Mouse (Mus musculus) kidney, embryonic 15.5 days (tissue): ENCODE results near the gene Igfbp7. TPM values are rescaled to one million over a fixed set of nuclear protein-coding genes. Genes with fewer than 3 reads are reported as not detected.

Experiments used
- ATAC-seq: fragments of 200-750 bp; cut with Nextera tagmentation; replicated peaks from 2 replicates; pipeline ENCODE4 v1.8.0; 2017; ENCODE audit warnings: moderate TSS enrichment; ENCODE audit not compliant: low FRiP score
- H3K27ac ChIP-seq: fragments of 300-500 bp; sonication (generic); 2 replicates; pipeline ENCODE4 v1.5.1; 2015; ENCODE audit warnings: mild to moderate bottlenecking, inconsistent platforms
- H3K27me3 ChIP-seq: fragments of 300-500 bp; sonication (generic); 2 replicates; pipeline ENCODE4 v1.6.1; 2015; ENCODE audit warnings: inconsistent platforms
- H3K36me3 ChIP-seq: fragments of 300-500 bp; sonication (generic); 2 replicates; pipeline ENCODE4 v1.6.1; 2015; ENCODE audit warnings: inconsistent platforms
- H3K4me1 ChIP-seq: fragments of 300-500 bp; sonication (generic); 2 replicates; pipeline ENCODE4 v1.6.1; 2015; ENCODE audit warnings: inconsistent platforms
- H3K4me2 ChIP-seq: fragments of 300-500 bp; sonication (generic); 2 replicates; pipeline ENCODE4 v1.6.1; 2015; ENCODE audit warnings: moderate library complexity, mild to moderate bottlenecking, inconsistent platforms
- H3K4me3 ChIP-seq: fragments of 300-500 bp; sonication (generic); replicated peaks from 2 replicates; pipeline ENCODE4 v1.5.1; 2015; ENCODE audit warnings: mild to moderate bottlenecking, inconsistent platforms
- H3K9ac ChIP-seq: fragments of 300-500 bp; sonication (generic); 2 replicates; pipeline ENCODE4 v1.6.1; 2015; ENCODE audit warnings: mild to moderate bottlenecking, inconsistent platforms
- H3K9me3 ChIP-seq: fragments of 300-500 bp; sonication (generic); replicated peaks from 2 replicates; pipeline ENCODE4 v1.6.1; 2016; ENCODE audit warnings: inconsistent platforms
- WGBS: fragments of 180-500 bp; shearing (Covaris S2); methylation state at CpG from one replicate; pipeline ENCODE4 v1.1.7; 2015; ENCODE audit warnings: mixed read lengths; 5-methylcytosine and 5-hydroxymethylcytosine counted together
- polyA plus RNA-seq: library from polyadenylated mRNA; unstranded; fragments of >200 nt; fragmentation: Nextera tagmentation; extraction: Ambion mirVana; gene quantifications from 2 replicates; pipeline ENCODE4 v1.2.1, GENCODE M21; 2015

Gene Igfbp7
- polyA plus RNA-seq, 1 experiment from 2014 or later, result 343 TPM

DNA sequence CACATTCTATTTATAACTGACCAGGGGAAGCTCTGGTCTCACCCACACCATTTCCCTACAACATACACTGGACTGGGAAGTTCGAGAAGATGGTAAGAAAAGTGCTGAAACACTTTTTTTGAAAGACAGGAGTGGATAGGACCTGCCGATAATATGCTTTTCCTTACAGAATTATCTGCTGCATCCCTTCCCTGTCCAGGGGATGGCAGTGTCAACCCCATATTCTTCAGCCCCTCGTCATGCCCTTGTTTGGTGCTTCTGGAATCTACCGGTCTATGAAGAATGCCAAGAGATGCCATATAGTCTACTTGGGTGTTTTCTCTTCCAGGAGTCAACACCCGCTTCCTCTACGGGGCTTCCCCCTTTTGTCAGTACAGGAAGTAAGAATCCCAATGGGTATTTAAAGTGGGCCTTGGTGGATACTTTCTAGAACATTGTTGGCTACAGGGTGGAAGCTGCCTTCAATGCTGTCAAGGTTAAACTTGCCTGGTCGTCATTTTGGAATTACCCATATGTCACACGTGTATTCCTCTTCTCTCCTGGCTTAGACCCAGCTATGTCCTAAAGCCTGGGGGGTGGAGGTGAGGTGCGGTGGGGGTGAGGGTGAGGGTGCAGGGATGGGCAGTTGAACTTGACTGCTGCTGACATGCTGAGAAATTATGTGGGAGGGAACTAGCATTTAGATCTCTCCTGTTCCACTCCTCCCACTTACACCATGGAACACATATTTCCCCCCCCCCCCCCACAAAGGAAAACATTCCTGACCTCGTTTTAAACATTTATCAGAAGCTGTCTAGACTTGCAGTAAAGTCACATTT is 21.0 kb downstream of the Igfbp7 start:
- Histone ChIP-seq H3K9ac (no peak overlapping the region), H3K9me3 (no peaks in the 10 kb centered on the region), H3K4me2 (no peak overlapping the region), H3K27ac (peak overlapping the region; percentile 93), H3K4me3 (no peak overlapping the region), H3K4me1 (peaks cover 71% of the 10 kb centered on the region), H3K27me3 (no peaks in the 10 kb centered on the region), H3K36me3 (no peaks in the 10 kb centered on the region)
- ATAC-seq, result peak; percentile 30; the same call in 1 of the 2 replicates
- WGBS, result 54% methylated on average over 10 of the region's 10 CpGs

DNA sequence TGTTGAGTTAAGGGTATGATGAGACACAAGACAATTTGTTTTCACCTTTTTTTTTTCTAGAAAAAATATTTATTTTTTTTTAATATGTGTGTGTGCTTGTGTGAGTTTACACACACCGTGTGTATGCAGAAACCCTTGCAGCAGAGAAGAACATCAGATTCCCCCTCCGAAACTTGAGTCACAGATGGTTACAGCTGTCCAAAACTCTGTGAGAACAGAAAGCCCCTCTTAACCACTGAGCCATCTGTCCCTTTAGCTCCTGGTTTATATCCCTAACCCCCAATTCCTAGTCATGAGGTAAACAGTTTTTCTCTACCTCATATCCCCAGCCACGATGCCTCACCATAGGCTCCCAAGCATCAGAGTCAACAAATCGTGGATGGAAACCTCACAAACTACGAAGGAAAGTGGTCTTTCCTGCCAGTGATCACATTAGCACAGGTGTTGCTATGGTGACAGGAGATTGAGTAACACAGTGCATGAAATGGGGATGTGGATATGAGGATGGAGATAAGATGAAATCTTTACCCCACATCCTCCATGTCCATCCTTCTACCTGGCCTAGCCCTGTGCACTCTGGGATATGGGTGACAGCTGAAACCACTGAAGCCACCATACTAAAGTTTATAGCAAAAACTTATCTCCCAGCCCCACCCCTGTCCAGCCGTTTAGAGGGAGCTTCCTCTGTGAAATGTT is 21.8 kb downstream of the Igfbp7 start:
- no peak overlapping the region for H3K4me3 ChIP-seq
- no peak overlapping the region for H3K4me2 ChIP-seq
- WGBS, result 76% methylated on average over 6 of the region's 6 CpGs
- no peaks in the 10 kb centered on the region for H3K9me3 ChIP-seq
- H3K36me3 ChIP-seq, result no peaks in the 10 kb centered on the region
- no peak for ATAC-seq
- no peak overlapping the region for H3K9ac ChIP-seq
- H3K4me1 ChIP-seq, result peaks cover 75% of the 10 kb centered on the region
- peak overlapping the region; percentile 93 for H3K27ac ChIP-seq
- no peaks in the 10 kb centered on the region for H3K27me3 ChIP-seq

DNA sequence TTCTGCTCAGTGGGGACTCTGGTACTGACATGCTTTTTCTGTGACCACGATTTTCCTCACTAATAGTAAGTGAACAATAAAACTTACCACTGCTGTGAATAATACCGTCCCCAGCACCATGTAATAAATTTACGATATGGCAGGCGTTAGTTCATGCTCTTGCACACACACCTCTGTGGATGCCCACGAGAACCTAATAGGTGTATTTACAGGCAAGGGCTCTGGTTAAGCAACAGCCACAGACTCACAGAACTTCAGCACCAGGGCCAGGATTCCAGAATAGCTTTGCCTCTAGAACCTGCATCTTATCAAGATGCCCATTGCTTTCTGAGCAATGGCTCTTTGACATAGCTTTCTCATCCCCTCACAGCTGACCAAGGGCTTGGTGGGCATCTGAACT is 22.6 kb downstream of the Igfbp7 start:
- H3K4me3 ChIP-seq, result no peak overlapping the region
- peaks cover 80% of the 10 kb centered on the region for H3K4me1 ChIP-seq
- H3K27me3 ChIP-seq, result no peaks in the 10 kb centered on the region
- no peak for ATAC-seq
- H3K27ac ChIP-seq, result peak overlapping the region; percentile 93
- WGBS, result 70% methylated on average over 5 of the region's 5 CpGs
- H3K9me3 ChIP-seq, result no peaks in the 10 kb centered on the region
- no peaks in the 10 kb centered on the region for H3K36me3 ChIP-seq
- peak overlapping the region; percentile 23; the same call in 1 of the 2 replicates for H3K4me2 ChIP-seq
- no peak overlapping the region for H3K9ac ChIP-seq

DNA sequence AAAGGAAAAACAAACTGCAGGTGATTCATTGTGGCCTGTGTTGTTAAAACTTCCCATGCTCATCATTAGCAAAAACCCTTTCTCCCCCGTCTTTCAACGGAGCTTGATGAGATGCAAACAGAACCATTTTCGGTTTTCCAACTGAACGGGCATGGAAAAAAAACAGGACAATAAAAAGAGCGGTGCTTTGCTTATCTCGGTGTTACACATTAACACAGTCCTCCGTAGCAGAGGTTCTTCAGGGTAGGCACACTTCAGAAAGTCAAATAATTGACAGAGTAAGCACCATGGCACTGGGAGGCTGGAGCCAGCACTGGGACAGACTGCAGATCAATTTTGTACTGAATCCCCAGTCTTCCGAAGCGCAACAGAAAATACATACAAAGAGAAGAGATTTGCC is 23.1 kb downstream of the Igfbp7 start:
- Histone ChIP-seq H3K27me3 (no peaks in the 10 kb centered on the region), H3K27ac (peak overlapping the region; percentile 93), H3K4me2 (peak overlapping the region; percentile 32), H3K9me3 (no peaks in the 10 kb centered on the region), H3K4me3 (no peak overlapping the region), H3K4me1 (peaks cover 84% of the 10 kb centered on the region), H3K36me3 (no peaks in the 10 kb centered on the region), H3K9ac (no peak overlapping the region)
- ATAC-seq, result peak; percentile 66
- WGBS, result 53% methylated on average over 9 of the region's 9 CpGs

DNA sequence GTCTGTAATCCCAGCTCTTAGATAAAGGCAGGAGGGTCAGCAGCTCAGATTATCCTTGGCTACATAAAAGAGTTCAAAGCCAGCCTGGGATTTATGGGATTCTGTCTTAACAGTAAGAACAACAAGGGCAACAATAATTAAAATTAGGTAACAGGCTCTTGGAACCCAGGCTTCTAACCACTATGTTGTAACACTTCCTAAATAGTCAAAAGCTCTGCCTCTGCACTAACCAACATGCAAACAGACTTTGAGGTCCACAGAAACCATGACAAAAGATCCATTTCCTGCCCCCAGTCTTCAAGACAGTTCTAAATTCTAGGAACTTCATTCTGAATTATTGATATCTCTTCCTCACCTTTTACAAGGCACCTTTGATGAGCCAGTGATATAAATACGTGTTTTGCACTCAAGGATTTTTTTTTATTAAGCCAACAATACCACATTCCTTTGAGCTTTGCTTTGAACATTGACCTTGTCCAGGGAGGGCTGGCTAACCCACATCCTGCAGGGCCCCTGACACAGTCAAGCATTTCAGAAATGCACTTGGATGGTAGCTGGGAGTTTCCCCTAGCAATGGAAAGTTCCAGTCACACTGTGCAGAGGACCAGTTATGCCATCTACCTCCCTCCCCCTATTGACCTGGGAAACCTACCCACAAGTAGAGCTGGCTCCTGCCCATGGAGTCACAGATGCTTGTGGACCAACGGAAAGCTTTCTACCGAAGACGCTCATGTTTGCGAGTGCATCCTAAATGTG is 23.9 kb downstream of the Igfbp7 start:
- Histone ChIP-seq H3K36me3 (no peaks in the 10 kb centered on the region), H3K27me3 (no peaks in the 10 kb centered on the region), H3K4me2 (peak overlapping the region; percentile 32), H3K4me3 (no peak overlapping the region), H3K4me1 (peaks cover 89% of the 10 kb centered on the region), H3K9me3 (no peaks in the 10 kb centered on the region), H3K27ac (peak overlapping the region; percentile 93), H3K9ac (no peak overlapping the region)
- ATAC-seq, result peak; percentile 77
- 78% methylated on average over 5 of the region's 5 CpGs for WGBS

DNA sequence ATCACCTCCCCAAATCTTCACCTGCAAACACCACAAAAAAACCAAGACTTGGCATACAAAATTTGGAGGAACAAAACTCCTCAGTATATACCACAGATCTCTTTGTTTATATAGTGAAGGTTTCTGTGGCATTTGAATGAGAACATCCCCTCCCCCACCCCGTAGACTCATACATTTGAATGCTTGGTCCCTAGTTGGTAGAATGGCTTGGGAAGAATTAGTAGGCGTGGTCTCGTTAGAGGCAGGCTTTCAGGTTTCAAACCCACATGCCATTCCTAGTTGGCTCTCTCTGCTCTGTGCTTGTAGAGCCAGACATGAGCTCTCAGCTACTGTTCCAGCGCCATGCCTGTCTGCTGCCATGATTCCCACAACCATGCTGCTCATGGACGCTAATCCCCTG is 26.2 kb downstream of the Igfbp7 start:
- Histone ChIP-seq H3K36me3 (no peaks in the 10 kb centered on the region), H3K9me3 (no peaks in the 10 kb centered on the region), H3K4me1 (peaks cover 68% of the 10 kb centered on the region), H3K4me3 (no peak overlapping the region), H3K9ac (no peak overlapping the region), H3K27ac (peak overlapping the region; percentile 74; the same call in 1 of the 2 replicates), H3K27me3 (no peaks in the 10 kb centered on the region), H3K4me2 (no peak overlapping the region)
- 85% methylated on average over 5 of the region's 5 CpGs for WGBS
- no peak for ATAC-seq

DNA sequence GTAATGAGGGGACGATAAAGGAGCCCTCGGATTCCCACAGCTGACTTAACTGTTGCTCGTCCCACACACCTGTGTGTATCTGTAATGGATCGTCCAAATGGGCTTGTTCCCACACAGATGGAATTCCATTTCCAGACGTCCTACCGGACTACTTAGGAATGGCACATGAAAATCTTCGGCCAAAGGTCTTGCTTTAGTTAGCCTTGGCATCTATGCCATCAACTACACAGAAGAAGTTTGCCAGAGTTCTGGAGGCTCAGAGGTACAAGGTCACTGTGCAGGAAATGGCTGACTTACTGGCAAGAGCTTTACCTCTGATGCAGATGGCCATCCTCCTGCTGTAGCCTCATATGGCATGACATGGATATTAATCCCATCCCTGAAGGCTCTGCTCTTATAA is 26.6 kb downstream of the Igfbp7 start:
- H3K4me2 ChIP-seq, result no peak overlapping the region
- no peak for ATAC-seq
- no peaks in the 10 kb centered on the region for H3K9me3 ChIP-seq
- H3K4me1 ChIP-seq, result peaks cover 64% of the 10 kb centered on the region
- no peak overlapping the region for H3K9ac ChIP-seq
- H3K27me3 ChIP-seq, result no peaks in the 10 kb centered on the region
- H3K4me3 ChIP-seq, result no peak overlapping the region
- 78% methylated on average over 7 of the region's 7 CpGs for WGBS
- no peaks in the 10 kb centered on the region for H3K36me3 ChIP-seq
- peak overlapping the region; percentile 74 for H3K27ac ChIP-seq

DNA sequence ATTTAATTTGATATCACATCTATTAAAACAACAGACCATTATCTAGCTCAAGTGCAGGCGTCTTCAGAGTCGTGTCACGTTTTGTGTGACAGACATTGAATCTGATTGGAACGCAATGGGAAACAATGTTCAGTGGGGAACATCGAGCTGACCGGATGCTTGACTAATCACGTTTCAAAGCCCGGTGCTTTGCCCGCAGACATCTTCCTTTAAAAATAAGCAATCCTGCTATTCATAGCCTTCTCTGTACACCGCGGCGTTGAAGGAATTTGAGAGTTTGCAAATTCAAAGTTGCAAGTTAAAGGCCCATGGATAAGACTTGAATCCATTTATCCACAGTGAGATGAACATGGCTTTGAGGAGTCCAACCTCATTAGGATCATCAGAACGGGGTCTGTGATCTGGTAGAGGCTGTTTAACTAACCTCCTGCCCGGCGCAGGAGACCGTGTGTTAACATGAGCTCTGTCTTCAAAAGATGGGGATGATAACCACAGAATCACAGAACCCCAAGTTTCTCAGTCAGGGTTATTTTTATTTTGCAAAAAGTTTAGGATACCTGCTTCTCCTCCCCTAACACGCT is 27.4 kb downstream of the Igfbp7 start:
- Histone ChIP-seq H3K36me3 (no peaks in the 10 kb centered on the region), H3K9ac (no peak overlapping the region), H3K9me3 (no peaks in the 10 kb centered on the region), H3K27ac (peak overlapping the region; percentile 74), H3K4me3 (no peak overlapping the region), H3K27me3 (no peaks in the 10 kb centered on the region), H3K4me2 (no peak overlapping the region), H3K4me1 (peaks cover 56% of the 10 kb centered on the region)
- WGBS, result 75% methylated on average over 17 of the region's 17 CpGs
- no peak for ATAC-seq

DNA sequence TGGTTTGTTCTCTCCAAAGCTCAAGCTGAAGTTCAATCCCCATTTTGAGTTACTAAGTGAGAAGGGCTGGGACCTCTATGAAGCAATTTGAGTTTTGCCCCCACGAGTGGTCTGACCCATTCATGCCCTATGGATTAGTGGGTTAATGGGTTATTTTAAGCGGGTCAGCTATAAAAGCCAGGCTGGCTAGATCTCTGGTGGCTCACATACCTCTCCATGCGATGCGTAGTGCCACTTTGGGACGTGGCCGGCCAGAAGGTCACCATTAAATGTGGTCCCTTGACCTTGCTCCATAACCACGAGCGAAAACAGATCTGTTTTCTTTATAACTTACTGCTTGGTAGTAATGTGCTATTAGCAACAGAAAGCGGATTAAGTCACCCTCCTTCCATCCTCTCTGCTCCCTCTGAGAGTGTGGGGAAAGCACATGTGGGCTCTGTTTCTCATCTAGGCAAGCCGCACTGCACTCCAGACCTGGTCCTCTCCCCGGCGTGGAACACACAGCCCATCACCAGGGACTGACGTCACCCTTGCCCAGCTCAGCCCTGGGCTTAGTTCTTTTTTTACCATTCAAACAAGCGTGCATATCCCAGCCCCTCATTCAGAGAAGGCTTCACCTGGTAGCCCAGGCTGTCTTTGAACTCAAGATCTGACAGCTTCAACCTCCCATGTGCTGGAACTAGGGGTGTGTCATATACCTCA is 28.3 kb downstream of the Igfbp7 start:
- Histone ChIP-seq H3K4me1 (peaks cover 48% of the 10 kb centered on the region), H3K27ac (0 out of 2 replicates have a peak overlapping the region, but pooled peaks have one; percentile 5), H3K4me3 (no peak overlapping the region), H3K9ac (no peak overlapping the region), H3K9me3 (no peaks in the 10 kb centered on the region), H3K27me3 (no peaks in the 10 kb centered on the region), H3K36me3 (no peaks in the 10 kb centered on the region), H3K4me2 (no peak overlapping the region)
- ATAC-seq, result no peak
- WGBS, result 54% methylated on average over 14 of the region's 14 CpGs

DNA sequence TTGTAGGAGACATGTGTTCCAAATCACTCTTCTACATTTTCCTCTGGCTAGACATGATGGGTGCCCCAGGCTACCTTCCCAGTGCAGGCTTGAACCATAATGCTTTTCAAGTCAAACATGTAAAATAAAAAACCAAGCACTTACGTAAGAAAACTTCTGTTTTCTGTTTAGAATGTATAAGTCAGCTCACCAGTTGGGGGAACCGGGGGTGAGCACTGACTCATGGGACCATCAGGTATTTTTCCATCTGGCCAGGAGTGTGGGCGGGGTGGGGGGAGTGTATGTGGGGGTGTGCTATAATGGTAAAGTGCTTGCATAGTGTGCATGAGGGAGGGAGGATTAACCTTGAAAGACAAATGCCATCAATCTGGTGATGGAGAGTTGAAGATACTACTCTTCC is 29.8 kb downstream of the Igfbp7 start:
- Histone ChIP-seq H3K4me3 (no peak overlapping the region), H3K9me3 (no peaks in the 10 kb centered on the region), H3K36me3 (no peaks in the 10 kb centered on the region), H3K9ac (no peak overlapping the region), H3K27ac (no peak overlapping the region), H3K27me3 (no peaks in the 10 kb centered on the region), H3K4me1 (peaks cover 37% of the 10 kb centered on the region), H3K4me2 (no peak overlapping the region)
- WGBS, result 88% methylated on average over 3 of the region's 3 CpGs
- ATAC-seq, result no peak

DNA sequence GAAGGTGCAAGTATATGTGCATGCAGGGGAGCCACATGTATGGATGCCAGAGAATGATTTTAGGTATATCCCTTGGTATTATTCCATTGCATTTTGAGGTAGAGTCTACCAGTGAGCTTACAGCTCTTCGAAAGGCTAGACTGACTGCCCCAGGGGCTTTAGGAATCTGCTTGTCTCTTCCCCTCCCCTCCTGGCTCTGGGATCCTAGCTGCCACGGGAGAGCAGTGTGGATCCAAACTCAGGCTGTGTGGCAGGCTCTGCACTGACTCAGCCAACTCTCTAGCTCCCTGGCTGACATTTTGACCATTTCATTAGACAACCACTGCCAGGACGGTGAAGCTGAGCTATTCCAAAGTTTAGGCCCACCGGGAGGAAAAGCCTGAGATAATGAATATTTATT is 32.3 kb downstream of the Igfbp7 start:
- H3K27ac ChIP-seq, result 0 out of 2 replicates have a peak overlapping the region, but pooled peaks have one; percentile 23
- no peak overlapping the region for H3K4me3 ChIP-seq
- 60% methylated on average over 4 of the region's 4 CpGs for WGBS
- H3K36me3 ChIP-seq, result no peaks in the 10 kb centered on the region
- no peak for ATAC-seq
- H3K9ac ChIP-seq, result no peak overlapping the region
- H3K4me2 ChIP-seq, result no peak overlapping the region
- H3K9me3 ChIP-seq, result no peaks in the 10 kb centered on the region
- H3K4me1 ChIP-seq, result peaks cover 30% of the 10 kb centered on the region
- no peaks in the 10 kb centered on the region for H3K27me3 ChIP-seq
